Mouse (Mus musculus): ENCODE measurements around the gene Rasal1. TPM values are rescaled to one million over a fixed set of nuclear protein-coding genes. Genes with fewer than 3 reads are reported as not detected.

Rasal1 gene
- polyA plus RNA-seq, 1 experiment: 14.9 TPM

GRCm38 (mm10) chr5:120687897-120688296 lies 39.3 kb downstream of the Rasal1 start:
- H3K27me3 ChIP-seq (ENCODE audit: control insufficient read depth, insufficient read depth, low read length): no peaks in the 10 kb centered on the region
- DNase-seq (ENCODE audit: low read depth in 1 of 2, low spot score in 2 of 2): peak; percentile 67
- H3K4me3 ChIP-seq (ENCODE audit: extremely low read depth, insufficient read depth, insufficient read length): no peak overlapping the region
- peaks cover 69% of the 10 kb centered on the region; the same call in 1 of the 2 replicates for H3K4me1 ChIP-seq (ENCODE audit: control insufficient read depth, insufficient read depth, insufficient read length)
- H3K27ac ChIP-seq (ENCODE audit: insufficient read depth, low read length): peak overlapping the region; percentile 89
- WGBS: 48% methylated on average over 5 of the region's 5 CpGs
- TF ChIP-seq POLR2A (IDR thresholded peaks at IDR 0.05; ENCODE audit: low read depth, low read length) (no peak), CTCF (IDR thresholded peaks at IDR 0.05; ENCODE audit: extremely low read depth, insufficient read depth, insufficient read length, insufficient replicate concordance) (no peak)
- peaks cover under 1% of the 10 kb centered on the region; the same call in 1 of the 2 replicates for H3K36me3 ChIP-seq (ENCODE audit: control insufficient read depth, insufficient read depth, low read length)

- WGBS: 4% methylated on average over 4 of the region's 4 CpGs
- TF ChIP-seq CTCF (IDR thresholded peaks at IDR 0.05; ENCODE audit: extremely low read depth, insufficient read depth, insufficient read length, insufficient replicate concordance) (no peak), POLR2A (IDR thresholded peaks at IDR 0.05; ENCODE audit: low read depth, low read length) (no peak)
- peaks cover 69% of the 10 kb centered on the region; the same call in 1 of the 2 replicates for H3K4me1 ChIP-seq (ENCODE audit: control insufficient read depth, insufficient read depth, insufficient read length)
- no peaks in the 10 kb centered on the region for H3K27me3 ChIP-seq (ENCODE audit: control insufficient read depth, insufficient read depth, low read length)
- 0 out of 2 replicates have a peak, but pooled peaks cover 2% of the 10 kb centered on the region for H3K36me3 ChIP-seq (ENCODE audit: control insufficient read depth, insufficient read depth, low read length)
- peak overlapping the region; percentile 89 for H3K27ac ChIP-seq (ENCODE audit: insufficient read depth, low read length)
- peak; percentile 35 to 89 for DNase-seq (ENCODE audit: low read depth in 1 of 2, low spot score in 2 of 2)
- H3K4me3 ChIP-seq (ENCODE audit: extremely low read depth, insufficient read depth, insufficient read length): no peak overlapping the region
These were observed 39.8 kb downstream of the Rasal1 start for GRCm38 (mm10) chr5:120688434-120688833.

GRCm38 (mm10) chr5:120690417-120690816 lies 41.8 kb downstream of the Rasal1 start:
- no peak for TF ChIP-seq CTCF (IDR thresholded peaks at IDR 0.05; ENCODE audit: extremely low read depth, insufficient read depth, insufficient read length, insufficient replicate concordance)
- no peak for TF ChIP-seq POLR2A (IDR thresholded peaks at IDR 0.05; ENCODE audit: low read depth, low read length)
- WGBS: 28% methylated on average over 4 of the region's 4 CpGs
- Histone ChIP-seq H3K4me1 (ENCODE audit: control insufficient read depth, insufficient read depth, insufficient read length) (peaks cover 66% of the 10 kb centered on the region; the same call in 1 of the 2 replicates), H3K27ac (ENCODE audit: insufficient read depth, low read length) (peak overlapping the region; percentile 82), H3K4me3 (ENCODE audit: extremely low read depth, insufficient read depth, insufficient read length) (no peak overlapping the region), H3K27me3 (ENCODE audit: control insufficient read depth, insufficient read depth, low read length) (no peaks in the 10 kb centered on the region), H3K36me3 (ENCODE audit: control insufficient read depth, insufficient read depth, low read length) (peaks cover 5% of the 10 kb centered on the region; the same call in 1 of the 2 replicates)
- no peak for DNase-seq (ENCODE audit: low read depth in 1 of 2, low spot score in 2 of 2)

- H3K4me1 ChIP-seq (ENCODE audit: control insufficient read depth, insufficient read depth, insufficient read length): peaks cover 55% of the 10 kb centered on the region; the same call in 1 of the 2 replicates
- H3K36me3 ChIP-seq (ENCODE audit: control insufficient read depth, insufficient read depth, low read length): peaks cover 5% of the 10 kb centered on the region; the same call in 1 of the 2 replicates
- H3K27me3 ChIP-seq (ENCODE audit: control insufficient read depth, insufficient read depth, low read length): no peaks in the 10 kb centered on the region
- WGBS: 80% methylated on average over 19 of the region's 19 CpGs
- TF ChIP-seq POLR2A (IDR thresholded peaks at IDR 0.05; ENCODE audit: low read depth, low read length) (no peak), CTCF (IDR thresholded peaks at IDR 0.05; ENCODE audit: extremely low read depth, insufficient read depth, insufficient read length, insufficient replicate concordance) (no peak)
- H3K4me3 ChIP-seq (ENCODE audit: extremely low read depth, insufficient read depth, insufficient read length): no peak overlapping the region
- peak overlapping the region; percentile 82 for H3K27ac ChIP-seq (ENCODE audit: insufficient read depth, low read length)
- DNase-seq (ENCODE audit: low read depth in 1 of 2, low spot score in 2 of 2): no peak
These were observed 43.4 kb downstream of the Rasal1 start for GRCm38 (mm10) chr5:120692034-120692433.

- Histone ChIP-seq H3K27ac (ENCODE audit: insufficient read depth, low read length) (peak overlapping the region; percentile 80), H3K4me1 (ENCODE audit: control insufficient read depth, insufficient read depth, insufficient read length) (peaks cover 49% of the 10 kb centered on the region; the same call in 1 of the 2 replicates), H3K27me3 (ENCODE audit: control insufficient read depth, insufficient read depth, low read length) (no peaks in the 10 kb centered on the region), H3K4me3 (ENCODE audit: extremely low read depth, insufficient read depth, insufficient read length) (peak overlapping the region; percentile 46), H3K36me3 (ENCODE audit: control insufficient read depth, insufficient read depth, low read length) (peaks cover 5% of the 10 kb centered on the region; the same call in 1 of the 2 replicates)
- peak; percentile 38 for TF ChIP-seq POLR2A (IDR thresholded peaks at IDR 0.05; ENCODE audit: low read depth, low read length)
- TF ChIP-seq CTCF (IDR thresholded peaks at IDR 0.05; ENCODE audit: extremely low read depth, insufficient read depth, insufficient read length, insufficient replicate concordance): no peak
- DNase-seq (ENCODE audit: low read depth in 1 of 2, low spot score in 2 of 2): peak; percentile 80 to 90
- WGBS: 13% methylated on average over 38 of the region's 38 CpGs
These were observed 45.5 kb downstream of the Rasal1 start for GRCm38 (mm10) chr5:120693931-120694694.

- Histone ChIP-seq H3K4me3 (ENCODE audit: extremely low read depth, insufficient read depth, insufficient read length) (peak overlapping the region; percentile 46; the same call in 1 of the 2 replicates), H3K27ac (ENCODE audit: insufficient read depth, low read length) (peak overlapping the region; percentile 80), H3K27me3 (ENCODE audit: control insufficient read depth, insufficient read depth, low read length) (no peaks in the 10 kb centered on the region), H3K36me3 (ENCODE audit: control insufficient read depth, insufficient read depth, low read length) (peaks cover 5% of the 10 kb centered on the region; the same call in 1 of the 2 replicates), H3K4me1 (ENCODE audit: control insufficient read depth, insufficient read depth, insufficient read length) (peaks cover 46% of the 10 kb centered on the region; the same call in 1 of the 2 replicates)
- DNase-seq (ENCODE audit: low read depth in 1 of 2, low spot score in 2 of 2): no peak
- TF ChIP-seq CTCF (IDR thresholded peaks at IDR 0.05; ENCODE audit: extremely low read depth, insufficient read depth, insufficient read length, insufficient replicate concordance) (no peak), POLR2A (IDR thresholded peaks at IDR 0.05; ENCODE audit: low read depth, low read length) (no peak)
- WGBS: 24% methylated on average over 41 of the region's 41 CpGs
These were observed 46.1 kb downstream of the Rasal1 start for GRCm38 (mm10) chr5:120694695-120695074.

Measured in spleen, adult 2 months (tissue).